Mouse (Mus musculus) heart, adult 2 months (tissue): ENCODE measurements around the gene Bcat2.

Experiments
- CTCF ChIP-seq: fragments of 200-600 bp; IDR thresholded peaks from 2 replicates; pipeline ENCODE4 v1.8.1; 2022; ENCODE audit warnings: antibody characterized with exemption, mild to moderate bottlenecking, moderate library complexity
- EP300 ChIP-seq: fragments of 200-500 bp; IDR thresholded peaks from 2 replicates; pipeline ENCODE4 v1.6.1; 2011; ENCODE audit warnings: low read depth, low read length, control low read depth; ENCODE audit not compliant: insufficient read depth

DNA sequence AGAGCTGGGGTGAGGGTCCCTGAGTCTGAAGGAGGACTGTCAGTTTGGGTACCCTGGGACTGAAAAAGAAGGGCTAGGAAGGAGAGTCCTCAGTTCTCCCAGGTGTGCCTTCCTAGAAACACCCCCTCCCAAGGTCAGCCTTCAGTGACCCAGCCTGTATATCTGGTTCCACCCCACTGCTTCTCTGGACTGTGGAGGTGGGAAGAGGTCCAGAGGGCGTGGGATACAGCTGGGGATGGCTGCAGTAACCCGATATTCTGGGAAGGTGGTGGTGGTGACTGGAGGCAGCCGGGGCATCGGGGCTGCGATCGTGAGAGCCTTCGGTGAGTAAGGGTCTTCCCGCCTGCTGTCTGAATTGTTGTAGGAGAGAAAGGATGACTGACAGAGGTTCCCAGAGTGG, 15.2 kb upstream of the Bcat2 start, which contains the start of gene Hsd17b14:
- TF ChIP-seq EP300 = no peak
- no peak for TF ChIP-seq CTCF
